Mouse (Mus musculus): ENCODE results near the gene Dgke.

DNA sequence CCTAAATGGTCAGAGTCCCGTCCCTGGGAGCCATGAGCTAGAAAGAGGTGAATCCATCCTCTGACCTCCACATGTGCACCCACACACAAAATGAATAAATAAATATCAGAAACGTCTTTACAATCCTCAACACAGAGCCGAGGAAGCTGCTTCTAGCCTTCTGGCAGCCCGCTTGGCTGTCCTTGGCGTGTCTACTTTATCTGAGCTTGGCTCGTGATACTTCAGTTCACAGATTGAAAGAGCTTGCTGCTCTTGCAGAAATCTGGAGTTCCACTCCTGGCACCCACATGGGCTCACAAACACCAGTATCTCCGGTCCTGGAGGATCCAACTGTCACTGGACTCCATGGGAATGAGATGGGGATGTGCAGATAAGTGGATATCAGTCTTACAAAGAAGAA is 45.0 kb downstream of the Dgke start:
- TF ChIP-seq CTCF (IDR thresholded peaks at IDR 0.05; ENCODE audit: insufficient read depth, low read length) (no peak), POLR2A (IDR thresholded peaks at IDR 0.05; ENCODE audit: borderline replicate concordance, extremely low read depth, low read depth, low read length) (no peak)
